Mouse (Mus musculus): ENCODE measurements around the gene Snd1. TPM values are rescaled to one million over a fixed set of nuclear protein-coding genes. Genes with fewer than 3 reads are reported as not detected.

Gene Snd1
- polyA plus RNA-seq, 2 experiments: 31.5 to 43.2 TPM

DNA sequence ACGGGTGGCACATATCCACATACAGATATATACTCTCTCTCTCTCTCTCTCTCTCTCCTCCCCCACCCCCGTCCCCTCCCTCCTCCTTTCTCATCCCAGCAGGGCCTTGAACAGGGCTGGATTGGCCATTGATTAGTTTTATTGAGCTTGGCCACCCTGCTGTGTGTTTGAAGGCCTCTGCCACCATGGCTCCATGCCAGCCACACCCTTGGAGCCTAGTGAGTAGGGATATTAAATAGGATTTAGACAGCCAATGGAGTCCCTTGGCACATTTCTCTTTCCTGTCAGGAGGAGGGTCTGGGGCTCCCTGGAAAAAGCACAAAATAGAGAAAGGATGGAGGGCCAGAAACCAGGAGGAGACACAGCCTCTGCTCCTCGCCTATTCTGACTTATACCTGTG is 401.6 kb downstream of the Snd1 start:
- Histone ChIP-seq H3K27ac (no peak overlapping the region), H3K9ac (replicated peaks) (no peak overlapping the region), H3K9me3 (ENCODE audit: control insufficient read depth, low read length) (no peaks in the 10 kb centered on the region), H3K4me1 (replicated peaks; ENCODE audit: control insufficient read depth in 2 of 2, insufficient read depth in 2 of 2, low read length in 1 of 2) (no peaks in the 10 kb centered on the region; a peak in 1 of 4 replicates), H3K4me3 (ENCODE audit: insufficient read depth in 1 of 2, low read depth in 2 of 2, low read length in 2 of 2) (no peak overlapping the region), H3K36me3 (replicated peaks; ENCODE audit: control insufficient read depth, insufficient read depth, low read depth) (no peaks in the 10 kb centered on the region; the same call in 1 of the 2 replicates), H3K4me2 (ENCODE audit: low read depth) (no peak overlapping the region), H3K27me3 (ENCODE audit: control insufficient read depth, insufficient read depth, low read length) (no peaks in the 10 kb centered on the region)
- TF ChIP-seq EP300 (IDR thresholded peaks at IDR 0.05; ENCODE audit: low read depth) (no peak), CTCF (IDR thresholded peaks at IDR 0.05; ENCODE audit: low read depth) (no peak)
- DNase-seq (ENCODE audit: low read depth in 3 of 3, low spot score in 3 of 3) (no peak), ATAC-seq (ENCODE audit: insufficient read depth) (no peak)
- WGBS (ENCODE audit: insufficient replicate concordance): 55% methylated on average over 3 of the region's 3 CpGs

DNA sequence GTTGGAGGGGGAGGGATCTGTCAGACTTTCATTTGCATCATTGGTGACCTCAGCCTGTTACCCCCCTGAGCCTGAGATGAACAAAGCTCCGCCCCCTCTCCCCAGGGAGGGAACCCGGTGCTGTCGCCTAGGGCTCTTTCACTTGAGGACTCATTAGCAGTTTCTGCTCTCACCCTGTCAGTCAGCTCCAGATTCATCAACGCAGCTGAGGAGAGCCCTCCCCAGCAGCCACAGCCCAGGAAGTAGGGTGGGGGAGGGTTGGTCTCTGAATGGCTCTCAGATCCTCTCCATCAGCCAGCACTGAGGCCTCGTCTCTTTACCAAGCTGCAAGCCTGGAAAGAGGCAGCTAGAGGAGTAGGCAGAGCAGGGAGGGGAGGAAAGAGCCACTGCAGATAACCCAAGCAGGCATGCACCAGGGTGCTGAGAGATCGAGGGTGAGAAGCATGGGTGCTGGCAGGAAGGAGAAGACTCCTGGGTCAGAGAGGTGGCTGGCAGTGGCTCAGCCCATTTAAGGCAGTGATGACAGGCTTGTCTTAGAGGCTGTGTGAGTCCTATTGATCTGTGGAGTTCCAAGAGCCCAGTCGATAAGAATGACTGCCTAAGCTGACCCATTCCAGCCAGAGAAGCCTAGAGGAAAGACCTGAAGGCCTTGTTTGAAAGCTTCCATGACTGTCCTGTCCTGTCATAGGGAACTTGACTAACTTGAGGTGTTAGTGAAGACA is 403.2 kb downstream of the Snd1 start:
- Histone ChIP-seq H3K27me3 (ENCODE audit: control insufficient read depth, insufficient read depth, low read length) (no peaks in the 10 kb centered on the region), H3K4me1 (replicated peaks; ENCODE audit: control insufficient read depth in 2 of 2, insufficient read depth in 2 of 2, low read length in 1 of 2) (no peaks in the 10 kb centered on the region; a peak in 1 of 4 replicates), H3K27ac (no peak overlapping the region), H3K36me3 (replicated peaks; ENCODE audit: control insufficient read depth, insufficient read depth, low read depth) (no peaks in the 10 kb centered on the region; the same call in 1 of the 2 replicates), H3K9ac (replicated peaks) (no peak overlapping the region), H3K4me2 (ENCODE audit: low read depth) (no peak overlapping the region), H3K9me3 (ENCODE audit: control insufficient read depth, low read length) (no peaks in the 10 kb centered on the region), H3K4me3 (ENCODE audit: insufficient read depth in 1 of 2, low read depth in 2 of 2, low read length in 2 of 2) (no peak overlapping the region)
- no peak for DNase-seq (ENCODE audit: low read depth in 3 of 3, low spot score in 3 of 3)
- TF ChIP-seq EP300 (IDR thresholded peaks at IDR 0.05; ENCODE audit: low read depth) (no peak), CTCF (IDR thresholded peaks at IDR 0.05; ENCODE audit: low read depth) (no peak)
- WGBS (ENCODE audit: insufficient replicate concordance): 43% methylated on average over 7 of the region's 7 CpGs
- no peak for ATAC-seq (ENCODE audit: insufficient read depth)

DNA sequence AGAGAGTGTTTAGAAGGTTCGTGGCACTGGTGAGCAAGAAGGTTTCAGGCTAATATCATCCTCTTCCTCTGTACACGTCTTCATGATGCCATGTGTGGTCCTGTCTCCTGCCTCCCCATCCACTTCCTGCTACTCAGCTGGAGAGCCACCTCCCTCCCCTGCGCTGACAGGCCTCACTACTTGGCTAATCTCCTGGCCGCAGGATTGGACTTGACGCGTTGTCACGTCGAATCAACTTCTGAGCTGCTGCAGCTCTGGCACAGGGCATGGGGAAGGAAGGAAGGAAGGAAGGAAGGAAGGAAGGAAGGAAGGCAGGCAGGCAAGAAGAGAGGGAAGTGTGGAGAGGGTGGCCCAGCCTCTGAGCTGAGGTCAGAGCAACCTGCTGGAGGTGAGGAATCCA is 404.4 kb downstream of the Snd1 start:
- Histone ChIP-seq H3K4me1 (replicated peaks; ENCODE audit: control insufficient read depth in 2 of 2, insufficient read depth in 2 of 2, low read length in 1 of 2) (no peaks in the 10 kb centered on the region; a peak in 1 of 4 replicates), H3K9ac (replicated peaks) (no peak overlapping the region)
- no peak for TF ChIP-seq EP300 (IDR thresholded peaks at IDR 0.05; ENCODE audit: low read depth)
- no peak for TF ChIP-seq CTCF (IDR thresholded peaks at IDR 0.05; ENCODE audit: low read depth)

DNA sequence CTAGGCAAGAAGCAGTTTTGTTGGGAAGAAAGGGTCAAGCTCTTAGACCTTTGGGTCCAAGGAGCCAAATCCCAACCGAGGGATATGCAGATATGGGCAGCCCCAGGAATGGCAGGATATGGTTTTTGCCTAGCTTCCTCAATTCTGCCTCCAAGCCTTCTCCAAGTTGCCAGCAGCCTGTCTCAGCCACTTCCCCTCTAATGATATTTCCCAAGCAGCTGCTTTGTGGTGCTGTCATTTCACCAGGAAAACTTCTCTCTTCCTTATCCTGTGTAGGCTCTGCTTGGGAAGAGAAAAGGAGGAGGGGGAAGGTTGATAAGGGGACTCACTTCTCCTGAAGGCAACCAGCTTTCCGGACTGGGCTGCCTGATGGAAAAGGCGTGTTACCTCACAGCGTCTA is 406.0 kb downstream of the Snd1 start:
- no peak for DNase-seq (ENCODE audit: low read depth in 3 of 3, low spot score in 3 of 3)
- ATAC-seq (ENCODE audit: insufficient read depth): no peak
- H3K27me3 ChIP-seq (ENCODE audit: control insufficient read depth, insufficient read depth, low read length): no peaks in the 10 kb centered on the region
- no peak overlapping the region for H3K4me3 ChIP-seq (ENCODE audit: insufficient read depth in 1 of 2, low read depth in 2 of 2, low read length in 2 of 2)
- WGBS (ENCODE audit: insufficient replicate concordance): 45% methylated on average over 4 of the region's 4 CpGs
- no peak overlapping the region for H3K9ac ChIP-seq (replicated peaks)
- H3K36me3 ChIP-seq (replicated peaks; ENCODE audit: control insufficient read depth, insufficient read depth, low read depth): no peaks in the 10 kb centered on the region; the same call in 1 of the 2 replicates
- no peak overlapping the region for H3K4me2 ChIP-seq (ENCODE audit: low read depth)
- TF ChIP-seq EP300 (IDR thresholded peaks at IDR 0.05; ENCODE audit: low read depth): no peak
- no peak for TF ChIP-seq CTCF (IDR thresholded peaks at IDR 0.05; ENCODE audit: low read depth)
- H3K4me1 ChIP-seq (replicated peaks; ENCODE audit: control insufficient read depth in 2 of 2, insufficient read depth in 2 of 2, low read length in 1 of 2): no peaks in the 10 kb centered on the region; a peak in 1 of 4 replicates
- no peak overlapping the region for H3K27ac ChIP-seq
- no peaks in the 10 kb centered on the region for H3K9me3 ChIP-seq (ENCODE audit: control insufficient read depth, low read length)

More for the DNA sequence above, 404.4 kb downstream of the Snd1 start:
- H3K36me3 ChIP-seq (replicated peaks; ENCODE audit: control insufficient read depth, insufficient read depth, low read depth): no peaks in the 10 kb centered on the region; the same call in 1 of the 2 replicates
- H3K4me3 ChIP-seq (ENCODE audit: insufficient read depth in 1 of 2, low read depth in 2 of 2, low read length in 2 of 2): no peak overlapping the region
- ATAC-seq (ENCODE audit: insufficient read depth) (no peak), DNase-seq (ENCODE audit: low read depth in 3 of 3, low spot score in 3 of 3) (no peak)
- no peaks in the 10 kb centered on the region for H3K27me3 ChIP-seq (ENCODE audit: control insufficient read depth, insufficient read depth, low read length)
- H3K9me3 ChIP-seq (ENCODE audit: control insufficient read depth, low read length): no peaks in the 10 kb centered on the region
- no peak overlapping the region for H3K4me2 ChIP-seq (ENCODE audit: low read depth)
- WGBS (ENCODE audit: insufficient replicate concordance): 41% methylated on average over 8 of the region's 8 CpGs
- H3K27ac ChIP-seq: no peak overlapping the region

DNA sequence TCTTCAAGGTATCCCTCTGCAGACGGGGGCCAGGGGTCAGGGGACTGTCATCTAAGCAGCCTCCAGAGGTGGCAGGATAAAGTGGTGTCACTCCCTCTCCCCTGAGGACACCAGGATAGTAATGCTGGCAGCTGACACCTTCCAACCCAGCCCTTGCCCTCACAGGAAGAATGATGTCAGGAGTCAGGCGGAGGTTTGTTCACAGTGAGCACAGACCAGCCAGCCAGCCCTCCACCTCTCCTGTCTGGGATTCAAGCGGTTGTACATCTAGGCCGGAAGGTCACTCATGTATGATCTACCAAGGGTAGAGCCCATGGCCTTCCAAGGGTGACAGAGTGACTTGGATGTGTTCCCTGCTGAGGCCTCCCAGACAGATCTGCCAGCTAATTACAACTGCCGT is 408.6 kb downstream of the Snd1 start:
- no peak overlapping the region for H3K9ac ChIP-seq (replicated peaks)
- 77% methylated on average over 5 of the region's 5 CpGs for WGBS (ENCODE audit: insufficient replicate concordance)
- H3K27ac ChIP-seq: no peak overlapping the region
- TF ChIP-seq EP300 (IDR thresholded peaks at IDR 0.05; ENCODE audit: low read depth) (no peak), CTCF (IDR thresholded peaks at IDR 0.05; ENCODE audit: low read depth) (no peak)
- H3K4me1 ChIP-seq (replicated peaks; ENCODE audit: control insufficient read depth in 2 of 2, insufficient read depth in 2 of 2, low read length in 1 of 2): no peaks in the 10 kb centered on the region; a peak in 1 of 4 replicates
- no peak overlapping the region for H3K4me3 ChIP-seq (ENCODE audit: insufficient read depth in 1 of 2, low read depth in 2 of 2, low read length in 2 of 2)
- H3K27me3 ChIP-seq (ENCODE audit: control insufficient read depth, insufficient read depth, low read length): no peaks in the 10 kb centered on the region
- peaks cover 3% of the 10 kb centered on the region; the same call in 1 of the 2 replicates for H3K36me3 ChIP-seq (replicated peaks; ENCODE audit: control insufficient read depth, insufficient read depth, low read depth)
- no peak for DNase-seq (ENCODE audit: low read depth in 3 of 3, low spot score in 3 of 3)
- no peak for ATAC-seq (ENCODE audit: insufficient read depth)
- no peak overlapping the region for H3K4me2 ChIP-seq (ENCODE audit: low read depth)
- no peaks in the 10 kb centered on the region for H3K9me3 ChIP-seq (ENCODE audit: control insufficient read depth, low read length)

Data from liver, embryonic 14.5 days (tissue).